Mouse (Mus musculus) cortical plate, adult 2 months (tissue): ENCODE data around the gene Fadd. TPM values are rescaled to one million over a fixed set of nuclear protein-coding genes. Genes with fewer than 3 reads are reported as not detected.

Source experiments
- H3K27ac ChIP-seq: fragments of 200-500 bp; 2 replicates; pipeline ENCODE4 v1.5.1; 2012; ENCODE audit warnings: low read length, control low read depth, inconsistent platforms; ENCODE audit not compliant: insufficient read depth
- H3K4me1 ChIP-seq: fragments of 200-500 bp; 2 replicates; pipeline ENCODE4 v1.6.1; 2011; ENCODE audit warnings: low read length; ENCODE audit not compliant: control insufficient read depth, insufficient read depth
- H3K4me3 ChIP-seq: fragments of 200-500 bp; 2 replicates; pipeline ENCODE4 v1.5.1; 2011; ENCODE audit warnings: mild to moderate bottlenecking, low read length, control low read depth; ENCODE audit not compliant: insufficient read depth
- CTCF ChIP-seq: fragments of 200-500 bp; IDR thresholded peaks from 2 replicates; pipeline ENCODE4 v1.5.1; 2011; ENCODE audit warnings: mild to moderate bottlenecking, control low read depth, low read length; ENCODE audit not compliant: insufficient read depth; ENCODE audit errors: extremely low read depth
- POLR2A ChIP-seq: fragments of 200-500 bp; IDR thresholded peaks from 2 replicates; pipeline ENCODE4 v1.6.1; 2011; ENCODE audit warnings: mild to moderate bottlenecking, low read length, control low read depth; ENCODE audit not compliant: insufficient read depth; ENCODE audit errors: extremely low read depth
- polyA plus RNA-seq: library from polyadenylated mRNA; depleted of rRNA; stranded (reverse); fragments of >200 nt; gene quantifications from 2 replicates; pipeline ENCODE4 v1.2.3, GENCODE M21; 2012; rRNA removed

Gene Fadd
- 2.4 TPM in 2 replicates for polyA plus RNA-seq

- peak; percentile 78 for TF ChIP-seq POLR2A
- no peak for TF ChIP-seq CTCF
- Histone ChIP-seq H3K4me1 (peaks cover 3% of the 10 kb centered on the region; the same call in 1 of the 2 replicates), H3K27ac (peak within 1 kb of the TSS; percentile 30; the same call in 1 of the 2 replicates), H3K4me3 (peak within 1 kb of the TSS; percentile 56)
Observed at GRCm38 (mm10) chr7:144582284-144582980, at the start of gene Fadd. Fadd (minus strand) TSS chr7:144582463.

GRCm38 (mm10) chr7:144630622-144631021 lies 48.4 kb upstream of the Fadd start:
- Histone ChIP-seq H3K4me1 (no peaks in the 10 kb centered on the region), H3K27ac (no peak overlapping the region), H3K4me3 (no peak overlapping the region)
- TF ChIP-seq POLR2A (no peak), CTCF (no peak)

- Histone ChIP-seq H3K4me1 (peaks cover 2% of the 10 kb centered on the region; the same call in 1 of the 2 replicates), H3K4me3 (no peak overlapping the region), H3K27ac (no peak overlapping the region)
- TF ChIP-seq POLR2A (no peak), CTCF (no peak)
Observed at GRCm38 (mm10) chr7:144628334-144628915, 46.2 kb upstream of the Fadd start.

- TF ChIP-seq POLR2A (no peak), CTCF (no peak)
- Histone ChIP-seq H3K4me1 (peaks cover 2% of the 10 kb centered on the region; the same call in 1 of the 2 replicates), H3K4me3 (no peak overlapping the region), H3K27ac (no peak overlapping the region)
Observed at GRCm38 (mm10) chr7:144627606-144628333, 45.5 kb upstream of the Fadd start.

- TF ChIP-seq POLR2A (no peak), CTCF (no peak)
- no peak overlapping the region for H3K27ac ChIP-seq
- peaks cover 2% of the 10 kb centered on the region; the same call in 1 of the 2 replicates for H3K4me1 ChIP-seq
- H3K4me3 ChIP-seq: no peak overlapping the region
Observed at GRCm38 (mm10) chr7:144626042-144626441, 43.8 kb upstream of the Fadd start.

- no peak for TF ChIP-seq CTCF
- TF ChIP-seq POLR2A: no peak
Observed at GRCm38 (mm10) chr7:144620721-144621681, 38.7 kb upstream of the Fadd start.

GRCm38 (mm10) chr7:144620315-144620714 lies 38.1 kb upstream of the Fadd start:
- Histone ChIP-seq H3K4me1 (peaks cover 2% of the 10 kb centered on the region; the same call in 1 of the 2 replicates), H3K4me3 (no peak overlapping the region), H3K27ac (no peak overlapping the region)
- TF ChIP-seq CTCF (no peak), POLR2A (no peak)

More at GRCm38 (mm10) chr7:144620721-144621681, 38.7 kb upstream of the Fadd start:
- no peak overlapping the region for H3K27ac ChIP-seq
- peaks cover 2% of the 10 kb centered on the region; the same call in 1 of the 2 replicates for H3K4me1 ChIP-seq
- no peak overlapping the region for H3K4me3 ChIP-seq

GRCm38 (mm10) chr7:144615343-144615742 lies 33.1 kb upstream of the Fadd start:
- Histone ChIP-seq H3K4me1 (no peaks in the 10 kb centered on the region), H3K27ac (no peak overlapping the region)

More at GRCm38 (mm10) chr7:144615343-144615742, 33.1 kb upstream of the Fadd start:
- TF ChIP-seq POLR2A: no peak
- no peak for TF ChIP-seq CTCF
- no peak overlapping the region for H3K4me3 ChIP-seq
